Mouse (Mus musculus) mouse trophoblast stem cell (cell line): ENCODE data around the gene Dhx16.

Source experiments
- in situ Hi-C, 2 experiments: fragments of 300-500 bp; cut with MseI, MboI; formaldehyde crosslinking; loops; 2 replicates in 1 of 2; 3 replicates in 1 of 2; pipeline ENCODE4 v1.15.1; 2025

Gene Dhx16

GRCm38 (mm10) chr17:35887725-35888124 is 8.1 kb downstream of the Dhx16 start:
- in situ Hi-C loops: no loop called here

- in situ Hi-C loops: no loop called here
Measured at GRCm38 (mm10) chr17:35896781-35897643, 17.4 kb downstream of the Dhx16 start, which contains the start of gene 2310061I04Rik. 2310061I04Rik (minus strand) TSS chr17:35897431.

DNA sequence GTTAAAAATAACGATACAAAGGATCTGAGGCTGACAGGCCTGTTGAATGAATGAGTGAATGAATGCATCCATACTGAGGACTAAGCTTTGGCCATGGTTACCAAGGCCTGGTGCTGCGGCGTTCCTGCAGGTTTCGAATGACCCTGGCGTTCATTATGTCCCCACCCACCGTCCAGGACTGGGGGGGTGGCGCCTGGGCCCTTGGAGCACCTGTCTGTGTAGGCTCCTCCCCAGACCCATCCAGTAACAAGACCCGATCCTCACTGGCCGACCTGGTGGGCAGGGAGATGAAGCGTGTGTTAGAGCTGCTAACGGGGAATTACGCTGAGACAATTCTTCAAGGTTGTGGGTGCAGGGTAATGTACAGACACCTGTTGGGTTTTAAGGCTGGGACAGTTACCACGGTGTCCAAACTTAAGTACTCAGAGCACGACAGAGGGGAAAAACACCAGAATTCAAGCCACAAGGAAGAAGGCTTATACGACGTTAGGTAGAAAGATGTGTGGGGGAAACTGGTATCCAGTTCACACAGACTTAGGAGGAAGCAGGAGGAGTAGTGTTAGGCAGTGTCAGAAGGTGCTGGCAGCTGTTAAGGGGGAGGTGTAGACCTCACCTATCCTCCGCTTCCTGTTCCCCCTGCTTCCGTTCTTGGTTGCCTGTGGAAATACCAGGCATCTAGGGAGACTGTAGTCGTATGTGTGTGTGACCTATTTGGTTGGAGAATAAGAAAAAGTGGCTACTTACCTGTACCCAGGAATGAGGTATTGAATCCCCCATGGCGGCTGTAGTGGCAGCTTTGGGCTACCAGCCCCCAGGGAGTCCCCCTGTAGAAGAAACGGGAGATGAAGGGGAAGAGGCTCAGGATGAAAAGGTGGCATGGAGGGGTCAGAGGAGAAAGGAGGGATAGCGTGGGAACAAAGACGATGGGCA is 18.3 kb downstream of the Dhx16 start:
- in situ Hi-C loops: no loop called here

- in situ Hi-C loops: no loop called here
Measured at GRCm38 (mm10) chr17:35900636-35901035, 21.0 kb downstream of the Dhx16 start.

DNA sequence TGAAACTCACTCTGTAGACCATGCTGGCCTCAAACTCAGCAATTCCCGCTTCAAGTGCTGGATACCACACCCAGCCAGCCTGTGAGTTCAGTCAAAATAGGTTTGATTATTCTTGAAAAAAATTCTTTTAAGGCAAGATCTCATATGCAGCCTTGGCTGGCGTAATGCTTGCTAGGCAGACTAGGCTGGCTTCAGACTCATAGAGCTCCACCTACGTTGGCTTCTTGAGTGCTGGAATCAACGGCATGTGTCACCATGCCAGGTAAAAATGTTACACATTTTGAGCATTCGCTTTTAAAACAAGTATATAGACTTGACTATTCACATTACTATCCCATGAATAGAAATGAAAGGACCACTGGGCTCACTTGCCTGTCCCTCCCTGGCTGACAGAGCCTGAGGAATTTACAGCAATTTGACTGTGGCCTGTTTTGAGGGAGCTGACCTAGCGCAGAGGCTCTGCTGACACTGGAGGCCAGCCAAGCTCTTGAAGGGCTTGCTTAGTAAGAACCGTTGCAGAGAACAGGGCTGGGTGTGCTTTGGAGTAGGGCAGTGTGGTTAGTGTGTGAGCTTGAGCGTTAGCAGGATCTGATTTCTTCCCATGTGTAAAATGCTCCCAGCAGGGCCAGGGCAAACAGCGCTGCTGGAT is 23.8 kb downstream of the Dhx16 start:
- in situ Hi-C loops: no loop called here

DNA sequence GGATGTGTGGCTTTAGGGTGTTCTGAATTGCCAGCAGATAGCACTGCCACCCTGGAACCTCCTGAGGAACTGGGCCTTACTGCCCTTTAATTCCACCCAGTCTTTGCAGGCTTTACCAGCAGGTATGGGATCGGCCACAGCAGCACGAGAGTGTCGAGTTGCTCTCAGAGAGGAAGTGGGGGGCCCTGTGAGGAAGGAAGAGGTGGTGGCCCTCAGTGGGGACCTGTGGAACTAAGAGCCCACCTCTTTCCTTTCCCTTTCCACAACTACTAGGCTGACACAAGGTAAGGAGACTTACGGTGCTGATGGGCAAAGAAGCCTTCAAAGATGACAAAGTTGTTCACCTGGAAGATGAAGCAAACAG is 24.4 kb downstream of the Dhx16 start:
- in situ Hi-C loops: no loop called here

GRCm38 (mm10) chr17:35905587-35905986 is 26.0 kb downstream of the Dhx16 start:
- in situ Hi-C loops: no loop called here

GRCm38 (mm10) chr17:35907609-35908008 is 28.0 kb downstream of the Dhx16 start:
- in situ Hi-C loops: no loop called here

DNA sequence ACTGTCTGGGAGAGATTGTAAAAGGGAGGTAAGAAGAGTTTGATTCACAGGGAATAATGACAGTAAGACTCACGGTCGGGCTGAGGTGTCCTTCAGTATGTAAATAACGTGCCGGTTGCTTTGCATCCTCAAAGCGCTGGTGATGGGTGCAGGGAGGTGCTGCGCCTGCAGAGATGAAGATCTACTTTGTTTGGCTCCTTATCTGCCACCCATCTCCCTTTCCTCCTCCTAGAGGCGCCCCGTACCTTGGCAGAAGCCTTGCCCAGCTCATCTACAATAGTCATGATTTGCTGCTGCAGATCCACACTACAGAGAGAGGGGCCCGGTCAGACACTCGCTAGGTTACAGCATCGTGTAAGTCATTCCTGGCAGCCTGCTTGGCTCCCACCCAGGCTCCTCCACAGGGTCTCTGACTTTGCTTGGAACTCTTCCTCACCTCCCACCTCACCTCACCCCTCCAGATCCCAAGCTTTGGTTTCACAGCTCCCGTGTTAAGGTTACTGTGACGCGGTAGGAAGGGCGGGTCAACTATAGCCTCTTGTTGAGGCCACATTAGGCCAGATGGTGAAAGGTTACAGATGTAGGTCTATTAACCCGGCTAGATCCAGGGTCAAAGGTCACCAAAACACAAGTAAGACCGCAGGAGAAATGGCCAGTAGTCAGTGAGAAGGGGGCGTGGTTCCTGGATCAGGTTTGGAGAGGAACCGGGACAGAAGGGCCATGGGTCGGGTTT is 29.7 kb downstream of the Dhx16 start:
- in situ Hi-C loops: no loop called here

- in situ Hi-C loops: no loop called here
Measured at GRCm38 (mm10) chr17:35909919-35910369, 30.3 kb downstream of the Dhx16 start, which contains the start of gene Atat1. Atat1 (minus strand) TSS chr17:35910075.

DNA sequence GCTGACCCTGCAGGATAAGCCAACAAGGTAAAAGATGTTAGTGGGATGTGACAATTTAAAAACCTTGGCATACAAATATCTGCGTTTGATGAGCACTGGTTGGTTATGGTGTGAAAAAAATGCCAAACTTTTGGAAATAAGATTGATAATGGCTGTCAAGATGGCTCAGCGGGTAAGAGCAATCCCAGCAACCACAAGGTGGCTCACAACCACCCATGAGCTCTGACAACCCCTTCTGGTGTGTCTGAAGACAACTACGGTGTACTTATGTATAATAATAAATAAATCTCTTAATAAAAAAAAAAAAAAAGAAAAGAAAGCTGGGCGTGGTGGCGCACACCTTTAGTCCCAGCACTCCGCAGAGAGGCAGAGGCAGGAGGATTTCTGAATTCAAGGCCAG is 35.4 kb downstream of the Dhx16 start:
- in situ Hi-C loops: no loop called here

DNA sequence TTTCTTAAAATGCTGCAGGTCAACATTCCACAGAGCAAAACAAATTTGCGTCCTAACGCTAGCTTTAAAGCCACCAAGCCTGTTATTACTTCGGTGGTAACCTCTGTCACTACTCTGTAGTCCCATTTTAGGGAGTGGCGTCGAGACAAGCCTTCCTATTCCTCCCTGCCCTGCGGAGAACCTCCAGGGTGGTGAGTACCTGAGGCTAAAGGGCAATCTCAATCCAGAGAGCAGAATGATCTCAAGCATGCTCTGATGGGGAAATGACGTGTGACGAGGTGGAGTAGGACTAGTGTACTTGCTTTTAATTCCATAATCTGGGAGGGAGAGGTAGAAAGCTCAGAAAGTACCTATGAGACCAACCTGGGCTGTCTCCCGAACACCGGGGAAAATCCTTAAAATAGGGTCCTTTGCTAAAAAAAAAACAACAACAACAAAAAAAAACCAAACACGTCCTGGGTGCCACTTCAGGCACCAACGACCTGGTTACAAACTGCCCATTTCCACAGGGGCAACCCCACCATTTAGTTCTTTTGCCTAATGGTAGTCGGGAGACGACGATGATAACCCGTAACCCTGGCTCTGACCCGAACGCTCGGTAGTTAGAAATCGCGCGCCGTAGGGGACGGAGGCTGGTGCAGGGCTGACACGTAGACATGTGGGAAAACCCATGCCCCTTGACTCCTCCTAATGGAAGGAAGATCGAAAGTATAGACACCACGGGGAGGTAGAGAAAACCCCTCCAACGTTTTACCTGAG is 36.1 kb downstream of the Dhx16 start:
- in situ Hi-C loops: no loop called here

DNA sequence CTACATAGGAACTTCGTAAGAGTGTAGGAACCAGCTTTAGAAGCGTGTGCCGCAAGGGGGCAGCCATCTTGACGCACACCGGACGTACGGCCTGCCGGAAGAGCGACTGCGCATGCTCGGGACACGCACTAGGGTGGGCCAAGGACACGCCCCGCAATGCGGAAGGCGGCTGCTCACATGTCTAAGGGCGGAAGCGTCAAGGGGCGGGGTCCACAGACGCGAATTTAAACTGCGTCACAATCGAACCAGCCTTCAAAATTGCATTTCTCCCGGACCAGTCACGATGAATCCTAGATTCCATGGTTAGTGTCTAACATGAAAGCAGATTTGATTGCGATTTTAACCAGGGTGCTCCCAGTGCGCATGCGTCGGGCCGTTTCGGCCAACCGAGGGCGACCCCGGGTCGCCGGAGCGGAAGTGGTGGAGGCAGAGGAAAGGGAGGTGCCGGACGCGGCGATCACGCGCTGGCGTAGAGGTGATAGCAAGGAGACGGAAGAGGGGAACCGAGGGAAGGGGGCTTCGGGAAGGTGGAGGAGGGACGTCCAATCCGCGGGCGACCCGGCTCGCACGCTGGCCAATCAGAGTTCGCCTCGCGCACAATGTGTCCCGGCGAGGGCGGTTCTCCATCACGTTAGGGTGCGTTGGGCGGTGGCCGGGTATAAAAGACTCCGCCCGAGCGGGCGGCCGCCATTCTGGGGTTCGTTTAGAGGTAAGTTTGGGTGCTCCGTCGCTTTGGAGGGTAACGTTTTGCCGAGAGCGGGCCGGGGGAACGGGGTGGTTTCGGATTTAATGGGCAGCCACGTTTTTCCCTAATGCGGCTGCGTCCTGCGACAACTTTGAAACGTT is 36.9 kb downstream of the Dhx16 start, which contains the start of the genes Mrps18b and Ppp1r10:
Gene Mrps18b (minus strand): TSS at position 93 of the 846 bp plus-strand sequence.
Gene Ppp1r10 (plus strand): TSS at position 138 of the 846 bp plus-strand sequence.
- in situ Hi-C loops: no loop called here

GRCm38 (mm10) chr17:35917143-35917462 is 37.5 kb downstream of the Dhx16 start:
- in situ Hi-C loops: no loop called here

GRCm38 (mm10) chr17:35917463-35918251 is 38.0 kb downstream of the Dhx16 start:
- in situ Hi-C loops: no loop called here

DNA sequence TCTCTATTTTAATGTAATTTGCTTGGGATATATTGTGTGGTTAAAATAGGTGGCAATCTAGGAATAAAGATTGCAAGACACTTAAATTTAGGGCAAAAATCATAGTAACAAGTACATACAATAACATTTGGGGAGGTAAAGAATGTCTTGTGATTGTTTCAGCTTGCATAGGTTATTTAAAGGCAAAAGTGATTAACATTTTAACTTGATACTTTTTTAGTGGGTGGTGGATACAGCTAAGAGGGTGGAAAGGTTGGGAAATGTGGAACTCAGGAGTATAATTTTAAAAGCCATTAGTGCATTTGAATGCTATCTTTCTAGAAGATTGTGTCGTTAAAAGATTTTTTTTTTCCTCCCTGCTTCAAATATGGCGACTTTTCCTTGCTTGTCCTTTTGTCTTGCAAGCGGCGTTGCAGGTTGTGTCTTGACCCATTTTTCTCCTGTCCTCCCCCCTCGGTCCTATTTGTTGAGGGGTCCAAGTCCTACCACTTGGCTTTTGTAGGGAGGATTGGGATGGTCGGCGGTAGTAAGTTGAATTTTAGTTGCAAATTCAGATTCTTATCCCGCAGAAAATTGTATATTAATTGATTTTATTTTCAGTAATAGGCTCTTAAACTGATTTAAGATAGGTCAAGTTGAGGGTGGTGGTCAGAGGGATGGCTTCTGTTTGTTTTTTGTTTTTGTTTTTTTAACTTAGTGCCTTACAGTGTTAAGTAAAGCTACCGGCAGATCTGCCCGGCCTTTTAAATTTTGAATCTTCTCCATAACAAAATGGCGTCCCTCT is 38.8 kb downstream of the Dhx16 start:
- in situ Hi-C loops: no loop called here

GRCm38 (mm10) chr17:35919060-35919715 is 39.6 kb downstream of the Dhx16 start:
- in situ Hi-C loops: no loop called here
